Mouse (Mus musculus) embryonic facial prominence, embryonic 14.5 days (tissue): ENCODE measurements around the gene Dgcr6. TPM values are rescaled to one million over a fixed set of nuclear protein-coding genes. Genes with fewer than 3 reads are reported as not detected.

Source experiments
- ATAC-seq: fragments of 200-750 bp; cut with Nextera tagmentation; 2 replicates; pipeline ENCODE4 v1.8.0; 2017; ENCODE audit warnings: low read depth, moderate number of reproducible peaks, moderate TSS enrichment
- DNase-seq: peaks from one replicate; pipeline ENCODE4 v3.0.0-alpha.2; 2015; ENCODE audit warnings: low spot score
- H3K27ac ChIP-seq: fragments of 300-500 bp; sonication (generic); replicated peaks from 2 replicates; pipeline ENCODE4 v1.5.1; 2014; ENCODE audit warnings: low read depth, mild to moderate bottlenecking, low read length, moderate library complexity
- H3K27me3 ChIP-seq: fragments of 300-500 bp; sonication (generic); replicated peaks from 2 replicates; pipeline ENCODE4 v1.6.1; 2014; ENCODE audit warnings: low read length; ENCODE audit not compliant: control insufficient read depth, insufficient read depth
- H3K36me3 ChIP-seq: fragments of 300-500 bp; sonication (generic); 2 replicates; pipeline ENCODE4 v1.6.1; 2014; ENCODE audit warnings: low read length, mixed read lengths; ENCODE audit not compliant: control insufficient read depth, insufficient read depth
- H3K4me1 ChIP-seq: fragments of 300-500 bp; sonication (generic); 2 replicates; pipeline ENCODE4 v1.6.1; 2014; ENCODE audit warnings: antibody characterized with exemption, low read length; ENCODE audit not compliant: control insufficient read depth, insufficient read depth
- H3K4me2 ChIP-seq: fragments of 300-500 bp; sonication (generic); 2 replicates; pipeline ENCODE4 v1.6.1; 2014; ENCODE audit warnings: low read depth, mild to moderate bottlenecking, low read length, moderate library complexity, mixed read lengths
- H3K4me3 ChIP-seq: fragments of 300-500 bp; sonication (generic); 2 replicates; pipeline ENCODE4 v1.5.1; 2014; ENCODE audit warnings: low read depth, mild to moderate bottlenecking, low read length
- H3K9ac ChIP-seq: fragments of 300-500 bp; sonication (generic); 2 replicates; pipeline ENCODE4 v1.6.1; 2014; ENCODE audit warnings: low read depth, mild to moderate bottlenecking, low read length, moderate library complexity, mixed read lengths
- H3K9me3 ChIP-seq: fragments of 300-500 bp; sonication (generic); 2 replicates; pipeline ENCODE4 v1.6.1; 2016; ENCODE audit warnings: low read length; ENCODE audit not compliant: control insufficient read depth
- WGBS: fragments of 180-500 bp; shearing (Covaris S2); extraction: QIAGEN DNeasy Blood & Tissue Kit; methylation state at CpG from one replicate; pipeline ENCODE4 v1.1.7; 2014; 5-methylcytosine and 5-hydroxymethylcytosine counted together
- polyA plus RNA-seq: library from polyadenylated mRNA; unstranded; fragments of >200 nt; fragmentation: Nextera tagmentation; extraction: Ambion mirVana; gene quantifications from 2 replicates; pipeline ENCODE4 v1.2.1, GENCODE M21; 2014

The Dgcr6 gene
- polyA plus RNA-seq, 1 experiment from 2014 or later = 89.9 TPM

DNA sequence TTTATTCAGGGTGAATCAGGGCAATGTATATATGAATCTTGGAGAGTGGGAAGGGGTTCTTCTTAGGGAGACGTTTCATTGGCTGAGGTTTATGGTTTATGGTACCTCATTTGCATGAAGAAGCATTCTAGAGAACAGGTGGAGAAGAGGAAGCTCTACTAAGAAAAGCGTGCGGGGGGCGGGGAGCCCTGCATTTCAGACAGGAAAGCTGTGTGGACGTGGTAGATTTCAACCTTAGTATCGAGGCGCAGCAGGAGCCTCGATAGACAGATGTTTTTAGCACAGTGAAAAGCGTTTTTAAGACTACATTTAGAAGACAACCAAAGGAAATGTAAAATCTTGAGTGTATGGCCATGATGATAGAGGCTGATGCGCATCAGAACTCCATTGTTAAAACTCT lies 6.6 kb downstream of the Dgcr6 start:
- Histone ChIP-seq H3K9ac (no peak overlapping the region), H3K4me3 (no peak overlapping the region), H3K4me2 (no peak overlapping the region), H3K27me3 (no peaks in the 10 kb centered on the region), H3K27ac (no peak overlapping the region), H3K4me1 (no peaks in the 10 kb centered on the region), H3K36me3 (no peaks in the 10 kb centered on the region), H3K9me3 (no peaks in the 10 kb centered on the region)
- DNase-seq (no peak), ATAC-seq (no peak)
- WGBS = 75% methylated on average over 10 of the region's 10 CpGs

DNA sequence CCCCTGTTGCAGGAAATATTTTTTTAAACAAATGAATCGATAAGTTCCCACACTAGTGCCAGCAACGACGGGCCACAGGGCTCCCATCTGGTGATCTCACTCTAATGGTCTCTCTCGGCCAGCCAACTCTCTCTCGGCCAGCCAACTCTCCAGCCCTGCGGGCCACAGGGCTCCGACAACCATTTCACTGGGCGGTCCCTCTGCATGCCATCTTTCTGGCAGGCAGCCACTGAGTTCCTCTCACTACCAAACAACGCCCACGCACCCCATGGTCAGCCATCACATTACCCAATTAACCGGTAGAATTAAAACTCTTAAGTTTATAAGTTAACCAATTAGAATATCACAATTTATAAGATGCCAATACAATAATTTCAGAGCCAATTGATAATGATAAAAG lies 8.5 kb downstream of the Dgcr6 start:
- H3K9ac ChIP-seq = no peak overlapping the region
- ATAC-seq = no peak
- DNase-seq = no peak

DNA sequence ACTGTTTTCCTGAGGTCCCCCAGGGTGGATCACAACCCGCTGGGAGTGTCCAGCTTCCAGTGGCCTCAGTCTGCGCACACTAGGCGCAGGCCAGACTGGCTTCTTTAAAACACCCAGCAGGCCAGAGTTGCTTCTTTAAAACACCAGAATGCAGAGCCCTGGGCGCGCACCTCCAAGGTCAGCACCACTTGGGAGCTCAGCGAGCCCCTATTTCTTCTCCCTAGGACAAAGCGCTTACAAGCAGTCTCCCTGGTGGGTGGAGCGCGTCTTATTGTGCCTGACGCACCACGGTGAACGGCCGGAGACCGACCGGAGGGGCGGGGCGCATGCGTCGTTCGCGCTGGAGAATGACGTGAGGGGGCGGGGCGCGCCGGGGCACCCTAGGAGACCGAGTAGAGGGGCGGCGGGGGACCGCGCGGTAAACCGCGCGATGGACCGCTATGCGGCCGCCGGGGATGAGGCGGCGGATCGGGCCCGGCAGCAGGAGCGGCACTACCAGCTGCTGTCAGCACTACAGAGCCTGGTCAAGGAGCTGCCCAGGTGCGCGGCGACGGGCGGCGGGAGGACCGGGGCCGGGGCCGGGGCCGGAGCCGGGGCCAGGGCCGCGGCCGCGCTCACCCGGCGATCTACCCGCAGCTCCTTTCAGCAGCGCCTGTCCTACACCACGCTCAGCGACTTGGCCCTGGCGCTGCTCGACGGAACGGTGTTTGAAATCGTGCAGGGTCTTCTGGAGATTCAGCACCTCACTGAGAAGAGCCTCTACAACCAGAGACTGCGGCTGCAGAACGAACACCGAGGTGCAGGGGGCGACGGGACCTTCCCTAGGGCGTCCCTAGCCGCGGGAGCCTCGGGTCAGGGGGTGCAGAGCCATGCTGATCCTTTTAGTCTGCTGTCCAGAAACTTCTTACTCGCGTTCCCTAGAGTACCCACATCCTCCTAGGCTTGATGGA lies 13.7 kb downstream of the Dgcr6 start:
- Histone ChIP-seq H3K4me3 (peak overlapping the region; percentile 83), H3K9ac (peak overlapping the region; percentile 94), H3K9me3 (no peaks in the 10 kb centered on the region), H3K27me3 (no peaks in the 10 kb centered on the region), H3K4me1 (0 out of 2 replicates have a peak, but pooled peaks cover 5% of the 10 kb centered on the region), H3K36me3 (peaks cover 32% of the 10 kb centered on the region), H3K27ac (peak overlapping the region; percentile 90), H3K4me2 (peak overlapping the region; percentile 80)
- peak; percentile 99 for ATAC-seq
- WGBS = under 1% methylated on average over 35 of the region's 81 CpGs
- DNase-seq = peak; percentile 97

More for the DNA sequence above, 8.5 kb downstream of the Dgcr6 start:
- WGBS = 86% methylated on average over 11 of the region's 11 CpGs
- no peak overlapping the region for H3K27ac ChIP-seq
- no peaks in the 10 kb centered on the region for H3K9me3 ChIP-seq
- H3K4me2 ChIP-seq = no peak overlapping the region
- no peaks in the 10 kb centered on the region for H3K4me1 ChIP-seq
- no peaks in the 10 kb centered on the region for H3K27me3 ChIP-seq
- no peaks in the 10 kb centered on the region for H3K36me3 ChIP-seq
- no peak overlapping the region for H3K4me3 ChIP-seq

DNA sequence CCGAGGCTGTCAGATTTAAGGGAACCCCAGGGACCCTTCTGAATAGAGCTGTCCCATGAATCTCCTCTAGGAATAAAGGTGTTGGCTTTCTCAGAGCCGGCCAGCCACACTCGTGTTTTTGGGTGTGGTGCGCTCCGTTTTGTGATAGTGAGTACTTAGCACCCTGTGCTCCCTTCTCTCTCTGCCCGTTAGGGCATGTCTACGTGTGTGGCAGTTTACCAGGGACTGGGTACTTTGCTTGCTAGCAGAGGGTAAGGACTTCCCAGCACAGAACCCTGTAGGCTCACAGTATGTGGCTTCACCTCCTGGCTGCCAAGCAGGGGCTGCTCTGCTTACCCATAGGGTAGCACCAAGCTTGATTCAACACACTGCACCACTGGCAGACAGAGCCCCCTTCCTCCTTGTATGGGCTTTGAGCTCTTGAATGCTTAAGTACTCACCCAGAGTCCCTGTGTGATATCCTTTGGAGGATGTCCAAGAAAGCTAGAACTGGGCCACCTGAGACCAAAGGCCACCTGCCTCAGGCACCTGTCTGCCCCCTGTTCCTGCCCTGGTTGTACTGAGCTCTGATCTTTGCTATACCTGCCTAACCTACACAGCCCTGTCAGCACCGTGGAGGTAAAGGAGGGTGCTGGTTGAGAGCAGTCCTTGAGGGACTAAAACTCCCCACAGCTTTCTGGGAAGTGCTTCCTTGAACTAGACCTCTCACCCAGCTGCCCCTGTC lies 16.2 kb downstream of the Dgcr6 start:
- ATAC-seq (no peak), DNase-seq (no peak)
- no peak overlapping the region for H3K4me3 ChIP-seq
- no peak overlapping the region for H3K4me2 ChIP-seq
- 88% methylated on average over 8 of the region's 8 CpGs for WGBS
- H3K36me3 ChIP-seq = peaks cover 47% of the 10 kb centered on the region
- H3K27ac ChIP-seq = no peak overlapping the region
- H3K9me3 ChIP-seq = no peaks in the 10 kb centered on the region
- no peak overlapping the region for H3K9ac ChIP-seq
- H3K27me3 ChIP-seq = no peaks in the 10 kb centered on the region
- H3K4me1 ChIP-seq = 0 out of 2 replicates have a peak, but pooled peaks cover 5% of the 10 kb centered on the region

DNA sequence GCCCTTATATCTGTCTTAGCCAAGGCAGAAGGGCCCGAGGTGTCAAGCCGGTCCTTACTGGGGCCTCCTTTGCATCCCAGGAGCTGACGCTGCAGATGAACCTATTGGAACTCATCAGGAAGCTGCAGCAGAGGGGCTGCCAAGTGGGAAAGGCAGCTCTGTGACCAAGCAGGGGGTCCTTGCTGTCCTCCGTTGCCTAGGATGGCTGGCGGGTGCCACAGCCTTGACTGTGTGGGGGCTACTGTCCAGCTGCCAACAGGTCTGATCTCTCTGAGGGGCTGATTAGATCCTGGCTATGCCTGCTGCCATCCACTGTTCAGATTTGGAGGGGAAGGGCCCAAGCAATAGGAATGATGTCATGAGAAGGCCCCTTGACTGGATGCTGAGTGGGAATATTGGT lies 18.1 kb downstream of the Dgcr6 start:
- WGBS = 92% methylated on average over 5 of the region's 5 CpGs
- no peak overlapping the region for H3K27ac ChIP-seq
- H3K36me3 ChIP-seq = peaks cover 47% of the 10 kb centered on the region

DNA sequence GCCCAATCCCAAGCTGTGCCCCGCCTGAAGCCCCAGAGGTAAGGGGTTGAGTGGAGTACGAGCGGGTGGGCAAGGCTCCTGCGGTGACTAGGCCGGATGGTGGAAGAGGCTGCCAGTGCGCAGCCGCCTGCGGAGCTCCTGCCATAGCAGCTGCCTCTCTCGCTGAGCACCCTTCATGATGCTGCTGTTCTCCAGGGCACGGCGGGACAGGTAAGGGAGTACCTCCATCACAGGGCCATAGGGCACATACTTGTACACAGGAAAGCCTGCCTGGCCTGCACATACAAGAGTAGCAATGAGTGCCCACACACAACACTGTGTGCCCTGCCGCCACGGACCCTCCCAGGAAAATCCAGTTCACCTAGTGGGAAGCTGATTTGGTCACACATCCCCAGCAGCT lies 19.4 kb downstream of the Dgcr6 start:
- H3K4me1 ChIP-seq = 0 out of 2 replicates have a peak, but pooled peaks cover 3% of the 10 kb centered on the region
- no peaks in the 10 kb centered on the region for H3K9me3 ChIP-seq
- H3K9ac ChIP-seq = no peak overlapping the region
- no peak overlapping the region for H3K4me2 ChIP-seq
- no peaks in the 10 kb centered on the region for H3K27me3 ChIP-seq
- DNase-seq (no peak), ATAC-seq (no peak)
- H3K36me3 ChIP-seq = peaks cover 47% of the 10 kb centered on the region
- WGBS = 96% methylated on average over 12 of the region's 13 CpGs
- H3K27ac ChIP-seq = no peak overlapping the region
- H3K4me3 ChIP-seq = no peak overlapping the region

More for the DNA sequence above, 18.1 kb downstream of the Dgcr6 start:
- no peaks in the 10 kb centered on the region for H3K9me3 ChIP-seq
- DNase-seq (no peak), ATAC-seq (no peak)
- H3K27me3 ChIP-seq = no peaks in the 10 kb centered on the region
- 0 out of 2 replicates have a peak, but pooled peaks cover 5% of the 10 kb centered on the region for H3K4me1 ChIP-seq
- no peak overlapping the region for H3K4me2 ChIP-seq
- H3K9ac ChIP-seq = no peak overlapping the region
- H3K4me3 ChIP-seq = no peak overlapping the region

DNA sequence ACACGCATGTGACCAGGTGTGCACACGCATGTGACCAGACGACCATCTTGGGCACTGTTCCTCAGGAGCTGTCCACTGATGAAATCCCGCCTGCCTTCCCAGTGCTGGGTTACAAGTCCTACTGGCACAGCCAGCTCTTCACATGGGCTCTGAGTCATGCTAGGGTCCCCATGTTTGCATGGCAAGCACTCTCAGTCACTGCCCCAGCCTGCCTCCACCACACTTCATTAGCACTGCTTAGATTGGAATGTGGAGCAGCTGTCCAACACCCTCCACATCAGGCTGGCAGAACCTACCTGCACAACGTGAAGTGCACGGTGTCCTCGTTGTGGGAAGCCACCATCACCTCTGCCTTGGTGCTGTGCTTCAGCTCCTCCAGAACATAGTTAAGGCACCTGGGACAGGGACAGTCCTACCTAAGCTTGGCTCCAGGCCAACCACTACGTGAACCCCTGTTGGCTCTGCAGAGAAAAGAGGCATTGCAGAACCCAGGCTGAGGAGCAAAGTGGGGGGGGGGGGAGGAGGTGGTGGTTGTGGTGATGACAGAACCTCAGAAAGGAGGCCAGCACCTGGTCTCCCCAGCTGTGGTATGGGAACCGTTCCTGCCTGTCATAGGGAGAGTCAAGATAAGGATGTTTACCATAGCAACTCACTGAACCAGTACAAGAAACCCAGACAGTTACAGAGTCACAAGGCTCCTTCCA lies 20.8 kb downstream of the Dgcr6 start:
- Histone ChIP-seq H3K27me3 (no peaks in the 10 kb centered on the region), H3K4me3 (no peak overlapping the region), H3K9ac (no peak overlapping the region), H3K4me1 (no peaks in the 10 kb centered on the region), H3K9me3 (no peaks in the 10 kb centered on the region), H3K36me3 (peaks cover 43% of the 10 kb centered on the region), H3K27ac (no peak overlapping the region), H3K4me2 (no peak overlapping the region)
- DNase-seq = no peak
- ATAC-seq = 0 out of 2 replicates have a peak, but pooled peaks have one; percentile 11
- WGBS = 74% methylated on average over 9 of the region's 9 CpGs

DNA sequence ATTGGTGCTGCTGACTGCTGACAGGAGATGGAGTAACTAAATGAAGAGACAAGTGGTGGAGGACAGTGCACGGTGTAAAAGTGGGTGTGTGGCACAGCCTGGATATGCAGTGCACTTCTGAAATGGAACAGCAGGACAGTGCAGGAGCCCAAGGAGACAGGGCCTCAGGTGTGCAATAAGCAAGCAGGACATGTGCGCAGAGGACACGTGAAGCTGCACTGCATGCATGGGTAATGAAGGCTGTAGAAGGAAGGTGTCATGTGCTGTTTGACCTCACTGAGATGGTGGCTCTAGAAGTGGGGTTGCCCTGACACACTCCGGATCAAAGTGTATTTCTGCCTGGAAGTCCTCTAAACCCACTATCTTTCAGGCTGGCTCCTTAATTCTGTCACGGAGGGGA lies 22.0 kb downstream of the Dgcr6 start:
- H3K36me3 ChIP-seq = peaks cover 31% of the 10 kb centered on the region
- H3K27me3 ChIP-seq = no peaks in the 10 kb centered on the region
- H3K4me3 ChIP-seq = no peak overlapping the region
- no peak overlapping the region for H3K27ac ChIP-seq
- 83% methylated on average over 5 of the region's 5 CpGs for WGBS
- ATAC-seq (no peak), DNase-seq (no peak)
- no peak overlapping the region for H3K9ac ChIP-seq
- H3K9me3 ChIP-seq = no peaks in the 10 kb centered on the region
- no peaks in the 10 kb centered on the region for H3K4me1 ChIP-seq
- no peak overlapping the region for H3K4me2 ChIP-seq
